Mouse (Mus musculus) neutrophil, adult 5-6 weeks (primary cell): Measurements from ENCODE around the gene Pcyt2. TPM values are rescaled to one million over a fixed set of nuclear protein-coding genes. Genes with fewer than 3 reads are reported as not detected.
A peak's percentile ranks its signal among the peaks of the same experiment; 100 is the strongest.

ENCODE experiments used
- ATAC-seq: fragments of 151-379, 151-347 bp; 2 replicates; pipeline ENCODE4 v1.8.0; 2017; ENCODE audit warnings: mild to moderate bottlenecking, moderate TSS enrichment; ENCODE audit not compliant: insufficient number of reproducible peaks, poor library complexity, low FRiP score, severe bottlenecking; ENCODE audit errors: extremely low read depth
- total RNA-seq: library from RNA; stranded (forward); fragments of 200-1000 nt; gene quantifications from 2 replicates; pipeline ENCODE4 v1.2.3, GENCODE M21; 2017

Pcyt2 gene
- total RNA-seq, 1 experiment from 2014 or later = 31.7 TPM

- no peak for ATAC-seq
Measured at GRCm38 (mm10) chr11:120573585-120574277, 44.0 kb downstream of the Pcyt2 start.

- ATAC-seq = peak; percentile 78
Measured at GRCm38 (mm10) chr11:120572752-120573584, 44.8 kb downstream of the Pcyt2 start, which contains the start of gene P4hb. Gene P4hb (minus strand): TSS chr11:120573253.

GRCm38 (mm10) chr11:120572417-120572751, 45.4 kb downstream of the Pcyt2 start:
- ATAC-seq = no peak

GRCm38 (mm10) chr11:120571754-120572416, 45.9 kb downstream of the Pcyt2 start:
- no peak for ATAC-seq

- peak; percentile 4; the same call in 1 of the 2 replicates for ATAC-seq
Measured at GRCm38 (mm10) chr11:120571122-120571521, 46.6 kb downstream of the Pcyt2 start.

GRCm38 (mm10) chr11:120568324-120568723, 49.4 kb downstream of the Pcyt2 start:
- ATAC-seq = no peak

GRCm38 (mm10) chr11:120565114-120565513, 52.6 kb downstream of the Pcyt2 start:
- ATAC-seq = no peak

GRCm38 (mm10) chr11:120562949-120563348, 54.8 kb downstream of the Pcyt2 start:
- no peak for ATAC-seq

GRCm38 (mm10) chr11:120560952-120561728, 56.6 kb downstream of the Pcyt2 start:
- no peak for ATAC-seq

Other genes starting within 250 kb of the Pcyt2 start
- 13.3 and 15.6 TPM in 2 replicates for gene Faap100, start 239.2 kb downstream of the Pcyt2 start, total RNA-seq
- 24.4 and 25.4 TPM in 2 replicates for gene Nploc4, start 180.2 kb downstream of the Pcyt2 start, total RNA-seq
- not detected in 2 replicates for gene Tspan10, start 175.3 kb downstream of the Pcyt2 start, total RNA-seq
- gene Pde6g, start 164.4 kb downstream of the Pcyt2 start, total RNA-seq = not detected in 2 replicates
- 5.9 and 9.5 TPM in 2 replicates for gene Oxld1, start 159.9 kb downstream of the Pcyt2 start, total RNA-seq
- gene Ccdc137, start 159.8 kb downstream of the Pcyt2 start, total RNA-seq = 35.0 and 48.6 TPM in 2 replicates
- 13.4 and 17.1 TPM in 2 replicates for gene Arl16, start 150.3 kb downstream of the Pcyt2 start, total RNA-seq
- 20.8 and 24.1 TPM in 2 replicates for gene Mrpl12, start 133.3 kb downstream of the Pcyt2 start, total RNA-seq
- 5.0 and 7.9 TPM in 2 replicates for gene Slc25a10, start 126.1 kb downstream of the Pcyt2 start, total RNA-seq
- 0.23 TPM in 1 of 2 replicates, not detected in the other for gene Gcgr, start 87.2 kb downstream of the Pcyt2 start, total RNA-seq
- 15.0 and 16.9 TPM in 2 replicates for gene Mcrip1, start 68.2 kb downstream of the Pcyt2 start, total RNA-seq
- not detected in 2 replicates for gene Ppp1r27, start 66.8 kb downstream of the Pcyt2 start, total RNA-seq
- gene P4hb, start 44.7 kb downstream of the Pcyt2 start, total RNA-seq = 122 and 155 TPM in 2 replicates
- 166 and 185 TPM in 2 replicates for gene Arhgdia, start 36.3 kb downstream of the Pcyt2 start, total RNA-seq
- gene Alyref, start 19.6 kb downstream of the Pcyt2 start, total RNA-seq = 52.7 and 88.0 TPM in 2 replicates
- 15.7 and 22.0 TPM in 2 replicates for gene Anapc11, start 19.5 kb downstream of the Pcyt2 start, total RNA-seq
- gene Npb, start 9.5 kb downstream of the Pcyt2 start, total RNA-seq = not detected in 2 replicates
- gene Sirt7, start 7.3 kb upstream of the Pcyt2 start, total RNA-seq = 181 and 194 TPM in 2 replicates
- 25.5 and 33.5 TPM in 2 replicates for gene Mafg, start 15.7 kb upstream of the Pcyt2 start, total RNA-seq
- gene Pycr1, start 25.8 kb upstream of the Pcyt2 start, total RNA-seq = 1.6 TPM in 1 of 2 replicates, not detected in the other
- not detected in 2 replicates for gene Myadml2, start 30.2 kb upstream of the Pcyt2 start, total RNA-seq
- not detected in 2 replicates for gene Notum, start 43.2 kb upstream of the Pcyt2 start, total RNA-seq
- gene Aspscr1, start 55.0 kb upstream of the Pcyt2 start, total RNA-seq = 59.7 and 74.8 TPM in 2 replicates
- 24.2 and 44.7 TPM in 2 replicates for gene Cenpx, start 95.8 kb upstream of the Pcyt2 start, total RNA-seq
- gene Lrrc45, start 96.0 kb upstream of the Pcyt2 start, total RNA-seq = 47.1 and 47.6 TPM in 2 replicates
- gene Rac3, start 103.5 kb upstream of the Pcyt2 start, total RNA-seq = 0.98 TPM in 1 of 2 replicates, not detected in the other
- gene Dcxr, start 109.3 kb upstream of the Pcyt2 start, total RNA-seq = 6.8 and 8.1 TPM in 2 replicates
- 0.81 TPM in 1 of 2 replicates, not detected in the other for gene Cbr2, start 114.2 kb upstream of the Pcyt2 start, total RNA-seq
- gene Hmga1b, start 144.9 kb upstream of the Pcyt2 start, total RNA-seq = 26.0 and 37.3 TPM in 2 replicates
- gene Rfng, start 166.3 kb upstream of the Pcyt2 start, total RNA-seq = 3.8 and 5.9 TPM in 2 replicates
- gene Gps1, start 166.3 kb upstream of the Pcyt2 start, total RNA-seq = 59.6 and 60.3 TPM in 2 replicates
- gene Dus1l, start 178.5 kb upstream of the Pcyt2 start, total RNA-seq = 30.9 and 32.5 TPM in 2 replicates
- 22.0 and 28.3 TPM in 2 replicates for gene Fasn, start 206.6 kb upstream of the Pcyt2 start, total RNA-seq